ENCODE assay signal across 8 mouse cellular contexts in genomic region chr8:70647343-70648163, GRCm38 (mm10). TPM values are rescaled to one million over a fixed set of nuclear protein-coding genes. Genes with fewer than 3 reads are reported as not detected.
A peak's percentile ranks its signal among the peaks of the same experiment; 100 is the strongest.
DNase-seq lines count a peak whose midpoint lies in the region; ATAC-seq and TF ChIP-seq lines count a peak whose summit lies in the region.

No protein-coding gene starts in this region.

- 0 out of 2 replicates have a peak, but pooled peaks have one; percentile 3 for ATAC-seq in hindbrain, embryonic 12.5 days (ENCODE audit: low FRiP score)
- ATAC-seq in limb, embryonic 14.5 days (ENCODE audit: low FRiP score, low read depth), result no peak

- no peak overlapping the region for H3K4me3 ChIP-seq in hindbrain, embryonic 12.5 days
- H3K4me3 ChIP-seq in limb, embryonic 14.5 days (replicated peaks; ENCODE audit: low read length), result no peak overlapping the region

- DNase-seq in ovary, postnatal 36 days (ENCODE audit: low spot score), result peak; percentile 62
- no peak for DNase-seq in ovary, postnatal 14 days (ENCODE audit: low spot score)
- no peak for DNase-seq in limb, embryonic 14.5 days (ENCODE audit: low spot score)
- no peak for DNase-seq in c-Kit-positive CD71-positive TER-119-positive erythroid progenitor cells, embryonic 14.5 days (ENCODE audit: low spot score)
- DNase-seq in layer of hippocampus, adult 9-10 months (ENCODE audit: low spot score), result no peak
- no peak for DNase-seq in lung, postnatal 10 days
- no peak for DNase-seq in layer of hippocampus, postnatal 36 days

- no peak for TF ChIP-seq POLR2A in limb, embryonic 14.5 days (IDR thresholded peaks at IDR 0.05; ENCODE audit: borderline replicate concordance, extremely low read depth, insufficient read depth, insufficient read length)

- no peaks in the 10 kb centered on the region for H3K9me3 ChIP-seq in hindbrain, embryonic 12.5 days (replicated peaks)
- H3K9me3 ChIP-seq in limb, embryonic 14.5 days (ENCODE audit: control insufficient read depth, low read length), result no peaks in the 10 kb centered on the region

- peak overlapping the region; percentile 36 for H3K9ac ChIP-seq in hindbrain, embryonic 12.5 days
- peak overlapping the region; percentile 28; the same call in 1 of the 2 replicates for H3K9ac ChIP-seq in limb, embryonic 14.5 days (ENCODE audit: low read depth, low read length, severe bottlenecking)

- no peaks in the 10 kb centered on the region for H3K27me3 ChIP-seq in hindbrain, embryonic 12.5 days
- H3K27me3 ChIP-seq in limb, embryonic 14.5 days (ENCODE audit: control insufficient read depth, insufficient read depth, low read length), result no peaks in the 10 kb centered on the region

- H3K36me3 ChIP-seq in hindbrain, embryonic 12.5 days, result peaks cover 33% of the 10 kb centered on the region
- peaks cover 36% of the 10 kb centered on the region for H3K36me3 ChIP-seq in limb, embryonic 14.5 days (ENCODE audit: control insufficient read depth, insufficient read depth, low read length)

- H3K4me2 ChIP-seq in hindbrain, embryonic 12.5 days (replicated peaks), result 0 out of 2 replicates have a peak overlapping the region, but pooled peaks have one; percentile 15
- H3K4me2 ChIP-seq in limb, embryonic 14.5 days (replicated peaks; ENCODE audit: low read depth, low read length, severe bottlenecking), result no peak overlapping the region

- WGBS in hindbrain, embryonic 12.5 days, result 48% methylated on average over 8 of the region's 8 CpGs
- 36% methylated on average over 8 of the region's 8 CpGs for WGBS in limb, embryonic 14.5 days

- H3K27ac ChIP-seq in hindbrain, embryonic 12.5 days, result peak overlapping the region; percentile 75
- H3K27ac ChIP-seq in limb, embryonic 14.5 days (replicated peaks; ENCODE audit: low read depth, low read length), result peak overlapping the region; percentile 33

- H3K4me1 ChIP-seq in hindbrain, embryonic 12.5 days, result peaks cover 51% of the 10 kb centered on the region
- H3K4me1 ChIP-seq in limb, embryonic 14.5 days (ENCODE audit: control insufficient read depth, insufficient read depth, low read length), result peaks cover 29% of the 10 kb centered on the region

RNA-seq across cellular contexts. Expression of gene Pgpep1, which starts 12.6 kb away (rescaled TPM):
- 101 and 125 TPM in 2 replicates for polyA plus RNA-seq in hindbrain, embryonic 12.5 days (2016; fragmentation: Nextera tagmentation; extraction: Ambion mirVana)
- polyA plus RNA-seq in limb, embryonic 14.5 days (2012; rRNA removed), result 47.6 and 59.8 TPM in 2 replicates
- polyA plus RNA-seq in limb, embryonic 14.5 days (2014; fragmentation: Nextera tagmentation; extraction: Ambion mirVana), result 64.1 and 68.7 TPM in 2 replicates
- 10 to 100 TPM; 23.1 TPM for total RNA-seq in layer of hippocampus, postnatal 36 days (2021)

RNA-seq across cellular contexts. Expression of gene Gdf15, which starts 15.3 kb away (rescaled TPM):
- polyA plus RNA-seq in hindbrain, embryonic 12.5 days (2016; fragmentation: Nextera tagmentation; extraction: Ambion mirVana), result 0.15 and 0.17 TPM in 2 replicates
- polyA plus RNA-seq in limb, embryonic 14.5 days (2012; rRNA removed), result 0.15 and 0.47 TPM in 2 replicates
- 0.18 TPM in 1 of 2 replicates, not detected in the other for polyA plus RNA-seq in limb, embryonic 14.5 days (2014; fragmentation: Nextera tagmentation; extraction: Ambion mirVana)
- total RNA-seq in layer of hippocampus, postnatal 36 days (2021), result not detected

RNA-seq across cellular contexts. Expression of gene Lsm4, which starts 25.5 kb away (rescaled TPM):
- 227 and 231 TPM in 2 replicates for polyA plus RNA-seq in hindbrain, embryonic 12.5 days (2016; fragmentation: Nextera tagmentation; extraction: Ambion mirVana)
- polyA plus RNA-seq in limb, embryonic 14.5 days (2012; rRNA removed), result 172 and 182 TPM in 2 replicates
- 247 and 256 TPM in 2 replicates for polyA plus RNA-seq in limb, embryonic 14.5 days (2014; fragmentation: Nextera tagmentation; extraction: Ambion mirVana)
- total RNA-seq in layer of hippocampus, postnatal 36 days (2021), result 10 to 100 TPM; 60.3 to 68.5 TPM

RNA-seq across cellular contexts. Expression of gene Lrrc25, which starts 31.6 kb away (rescaled TPM):
- polyA plus RNA-seq in hindbrain, embryonic 12.5 days (2016; fragmentation: Nextera tagmentation; extraction: Ambion mirVana), result 0.79 and 1.1 TPM in 2 replicates
- polyA plus RNA-seq in limb, embryonic 14.5 days (2012; rRNA removed), result 3.5 and 4.5 TPM in 2 replicates
- polyA plus RNA-seq in limb, embryonic 14.5 days (2014; fragmentation: Nextera tagmentation; extraction: Ambion mirVana), result 2.5 and 3.2 TPM in 2 replicates
- total RNA-seq in layer of hippocampus, postnatal 36 days (2021), result 1 to 10 TPM in 1 of 2 experiments, under 1 TPM in 1; 0.33 to 1.0 TPM

RNA-seq across cellular contexts. Expression of gene Ssbp4, which starts 38.9 kb away (rescaled TPM):
- polyA plus RNA-seq in hindbrain, embryonic 12.5 days (2016; fragmentation: Nextera tagmentation; extraction: Ambion mirVana), result 141 and 143 TPM in 2 replicates
- 163 and 236 TPM in 2 replicates for polyA plus RNA-seq in limb, embryonic 14.5 days (2012; rRNA removed)
- 151 and 171 TPM in 2 replicates for polyA plus RNA-seq in limb, embryonic 14.5 days (2014; fragmentation: Nextera tagmentation; extraction: Ambion mirVana)
- total RNA-seq in layer of hippocampus, postnatal 36 days (2021), result 100 to 1,000 TPM; 276 to 279 TPM
